Mouse (Mus musculus): ENCODE measurements at regions not wholly inside any gene's neighbourhood (a gene's known extent, or its start where the extent isn't known, plus 50 kb on each side); places are given as distances from the start of the nearest gene placed in this dataset.
A peak's percentile ranks its signal among the peaks of the same experiment; 100 is the strongest.

DNA sequence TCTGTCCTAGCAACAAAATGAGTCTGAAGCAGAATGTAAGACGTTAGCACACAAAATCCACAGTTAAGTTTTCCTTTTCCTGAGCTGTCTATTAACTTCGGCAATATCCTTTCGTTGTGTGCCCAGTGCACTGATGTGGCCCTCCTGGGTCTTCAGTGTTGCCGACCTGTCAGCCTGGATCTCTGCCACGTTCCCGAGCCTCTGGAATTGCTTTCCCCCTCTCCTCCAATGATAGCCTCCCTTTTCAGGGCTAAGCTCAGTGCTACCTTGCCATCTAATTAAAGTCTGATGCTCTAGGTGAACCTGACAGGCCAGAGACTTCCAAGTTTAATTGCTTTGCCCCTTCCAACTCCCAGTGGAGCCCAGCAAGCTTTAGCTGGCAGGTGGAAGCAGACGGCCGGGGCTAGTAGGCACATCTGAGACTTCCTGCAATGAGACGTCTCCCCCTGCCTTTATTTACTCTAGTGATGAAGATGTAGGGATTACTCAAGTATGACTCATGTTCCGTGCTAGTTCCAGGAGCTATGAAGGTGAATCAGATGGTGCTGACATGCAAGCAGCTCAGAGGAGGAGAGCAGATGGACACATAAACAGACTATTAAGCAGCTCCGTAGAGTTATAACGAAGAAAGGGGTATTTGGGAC is 894.3 kb upstream of the Car8 start:
- peak; percentile 34 for DNase-seq (ENCODE audit: low spot score)

DNA sequence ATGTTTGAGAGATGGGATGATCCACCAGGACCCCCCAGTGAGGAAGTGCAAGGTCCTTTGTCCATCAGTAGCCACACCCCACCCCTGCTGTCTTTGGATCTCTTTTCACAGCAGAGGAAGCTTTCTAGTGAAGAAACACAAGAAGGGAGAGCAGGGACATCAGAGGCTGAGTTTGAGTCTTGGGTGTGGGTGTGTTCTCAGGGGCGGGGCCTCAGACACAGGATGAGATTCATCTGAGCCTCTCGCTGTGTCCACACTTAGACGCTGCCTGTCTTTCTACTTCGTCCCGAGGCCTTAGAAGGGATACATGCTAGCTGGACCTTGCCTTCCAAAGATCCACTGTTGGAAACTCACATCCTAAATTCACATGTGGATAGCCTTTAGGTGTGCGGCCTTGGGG is 893.5 kb upstream of the Car8 start:
- DNase-seq (ENCODE audit: low spot score) = peak; percentile 33

GRCm38 (mm10) chr4:9131610-9132009 is 892.8 kb upstream of the Car8 start:
- peak; percentile 19 for DNase-seq (ENCODE audit: low spot score)

DNA sequence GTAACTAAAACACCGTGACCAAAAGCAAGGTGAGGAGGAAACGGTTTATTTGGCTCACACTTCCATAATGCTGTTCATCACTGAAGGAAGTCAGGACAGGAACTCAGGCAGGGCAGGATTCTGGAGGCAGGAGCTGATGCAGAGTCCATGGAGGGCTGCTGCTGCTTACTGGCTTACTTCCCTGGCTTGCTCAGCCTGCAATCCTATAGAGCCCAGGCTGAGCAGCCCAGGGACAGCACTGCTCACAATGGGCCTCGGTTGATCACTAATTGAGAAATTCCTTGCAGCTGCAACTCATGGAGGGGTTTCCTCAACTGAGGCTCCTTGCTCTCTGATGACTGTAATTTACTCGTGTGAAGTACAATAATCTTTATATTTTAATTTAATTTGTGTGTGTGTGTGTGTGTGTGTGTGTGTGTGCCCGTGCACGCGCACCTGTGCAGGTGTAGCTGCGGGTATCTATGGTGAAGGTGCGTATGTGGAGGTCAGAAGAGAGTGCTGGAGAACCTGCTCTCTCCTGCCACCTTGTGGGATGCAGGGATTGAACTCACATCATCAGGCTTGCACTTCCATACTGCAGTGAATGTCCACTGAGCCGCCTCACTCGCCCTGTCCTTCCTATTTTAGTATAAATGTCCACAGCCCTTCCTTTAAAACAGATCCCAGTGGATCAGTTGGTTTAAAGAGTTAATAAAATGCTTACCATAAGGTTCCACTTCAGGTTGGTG is 886.6 kb upstream of the Car8 start:
- DNase-seq (ENCODE audit: low spot score) = no peak

DNA sequence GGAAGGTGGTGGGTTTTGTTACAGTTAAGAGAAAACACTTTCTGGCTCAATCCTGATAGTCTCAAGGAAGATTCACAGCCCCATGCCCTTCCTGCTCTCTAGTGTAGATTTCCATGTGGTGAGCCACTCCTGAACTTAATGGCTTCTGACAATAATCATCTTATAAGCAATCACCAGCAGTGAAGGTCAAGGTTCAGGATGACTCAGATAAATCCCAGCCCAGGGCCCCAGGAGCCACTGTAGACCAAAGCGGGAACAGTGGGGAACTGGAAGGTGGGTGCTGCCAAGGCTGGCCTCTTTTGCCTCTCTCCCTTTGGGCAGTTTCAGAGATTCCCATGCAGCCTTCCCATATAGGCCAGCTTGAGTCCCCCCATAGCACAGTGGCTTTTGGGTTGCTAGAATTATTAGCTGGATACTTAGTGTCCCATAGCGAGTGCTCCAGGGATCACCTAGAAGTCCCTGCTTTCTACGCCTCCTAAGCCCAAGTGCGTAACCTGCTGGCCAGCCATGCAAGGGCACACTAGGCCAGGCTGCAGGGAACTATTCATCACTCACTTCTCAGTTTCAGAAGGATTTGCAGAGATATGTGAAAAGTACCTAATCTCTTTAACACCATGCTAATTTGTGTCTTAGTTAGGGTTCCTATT is 885.9 kb upstream of the Car8 start:
- no peak for DNase-seq (ENCODE audit: low spot score)

GRCm38 (mm10) chr4:9124109-9124508 is 885.3 kb upstream of the Car8 start:
- DNase-seq (ENCODE audit: low spot score) = no peak

- no peak for DNase-seq (ENCODE audit: low spot score)
These were observed 884.7 kb upstream of the Car8 start for GRCm38 (mm10) chr4:9123396-9124031.

DNA sequence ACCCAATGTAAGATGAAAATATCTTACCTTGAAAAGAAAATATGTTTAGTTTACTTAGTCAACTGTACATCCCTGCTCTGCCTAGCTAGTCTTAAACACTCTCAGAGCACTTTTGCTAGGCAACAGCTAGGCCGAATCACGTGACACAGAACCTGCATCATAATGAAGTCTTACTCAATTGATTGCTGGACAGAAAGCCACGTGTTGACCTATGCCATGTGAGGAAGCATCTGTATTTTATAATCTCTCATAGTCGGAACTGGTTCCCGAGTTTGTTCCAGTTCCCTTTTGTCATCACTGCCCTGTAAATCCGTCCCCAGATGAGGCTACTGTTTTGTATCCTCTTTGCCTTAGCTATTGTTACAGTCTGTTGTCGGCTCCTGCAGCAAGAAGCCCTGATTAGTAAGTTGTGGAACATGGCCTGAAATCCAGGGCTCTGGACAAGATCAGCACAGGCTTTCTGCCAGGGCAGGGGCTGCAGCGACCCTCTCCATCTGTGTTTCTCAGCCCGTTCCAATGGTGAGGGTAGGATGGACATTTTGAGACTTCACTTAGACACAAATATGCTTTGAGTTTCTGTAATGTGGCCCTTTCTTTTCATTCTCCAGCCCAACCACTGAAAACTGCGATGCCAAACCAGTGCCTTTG is 883.9 kb upstream of the Car8 start:
- DNase-seq (ENCODE audit: low spot score) = no peak

DNA sequence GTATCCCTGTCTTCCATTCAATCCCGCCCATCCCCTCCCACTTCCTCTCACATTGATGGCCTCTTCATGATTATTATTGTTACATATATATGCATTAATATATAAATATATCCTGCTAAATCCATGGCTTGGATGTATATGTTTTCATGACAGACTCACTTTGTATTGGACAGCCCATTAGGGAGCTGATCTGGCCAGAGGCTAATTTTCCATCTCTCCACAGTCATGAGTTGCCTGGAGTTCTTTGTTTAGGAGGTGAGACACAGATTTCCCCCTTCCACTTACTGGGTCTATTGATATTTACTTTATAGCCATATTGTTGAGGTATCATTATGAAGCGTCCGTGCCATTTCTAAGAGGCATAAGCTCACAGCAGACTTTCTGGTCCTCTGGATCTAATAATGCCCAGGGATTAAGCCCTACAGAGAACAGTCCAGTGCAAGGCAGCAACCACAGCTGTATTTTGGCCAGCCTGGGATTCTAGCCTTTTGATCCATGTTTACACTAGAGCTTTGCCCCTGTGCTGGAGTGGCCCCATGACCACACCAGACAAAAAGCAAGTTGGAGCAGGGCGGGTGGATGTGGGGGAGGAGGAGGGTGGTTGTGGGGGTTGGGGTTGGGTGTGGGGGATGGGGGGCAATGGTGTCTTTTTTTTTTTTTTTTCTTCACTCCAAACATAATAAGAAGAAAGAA is 878.3 kb upstream of the Car8 start:
- DNase-seq (ENCODE audit: low spot score) = no peak

- no peak for DNase-seq (ENCODE audit: low spot score)
These were observed 877.0 kb upstream of the Car8 start for GRCm38 (mm10) chr4:9115874-9116273.

GRCm38 (mm10) chr4:9113982-9114381 is 875.1 kb upstream of the Car8 start:
- no peak for DNase-seq (ENCODE audit: low spot score)

DNA sequence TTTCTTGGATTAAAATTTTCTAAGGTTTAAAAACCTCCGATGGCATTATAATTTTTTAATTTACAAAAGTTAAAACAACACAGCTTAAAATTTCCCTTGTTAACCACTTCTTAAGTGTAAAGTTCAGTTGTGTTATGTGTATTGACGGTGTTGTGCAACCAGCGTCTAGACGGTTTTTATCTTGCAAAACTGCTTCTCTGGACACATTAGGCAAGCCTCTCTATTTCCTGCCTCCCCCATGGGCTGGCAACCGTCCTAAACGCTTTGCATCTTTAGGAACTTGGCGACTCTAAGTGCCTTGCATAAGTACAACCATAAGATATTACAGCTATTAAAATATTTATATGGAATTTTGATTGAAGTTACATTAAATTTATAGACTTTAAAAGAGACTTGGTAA is 871.5 kb upstream of the Car8 start:
- no peak for DNase-seq (ENCODE audit: low spot score)

DNA sequence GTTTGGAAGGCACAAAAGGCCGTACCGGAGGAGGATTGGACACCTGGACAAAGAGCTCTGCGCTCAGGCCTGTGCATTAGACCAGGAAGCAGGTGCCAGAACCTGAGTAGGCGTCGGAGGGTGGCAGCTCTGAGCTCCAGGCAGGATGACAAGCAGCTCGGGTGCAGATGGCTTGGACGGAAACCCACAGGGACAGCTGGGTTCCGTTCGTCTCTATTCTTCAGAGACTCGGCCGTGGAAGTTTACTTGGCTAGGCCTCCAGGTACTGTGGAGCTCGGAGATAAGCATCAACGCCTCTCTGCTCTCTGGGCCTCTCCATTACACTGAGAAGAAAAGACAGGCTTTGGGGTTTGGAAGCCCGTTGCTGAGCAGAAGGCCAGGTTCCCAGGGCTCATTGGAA is 868.5 kb upstream of the Car8 start:
- no peak for DNase-seq (ENCODE audit: low spot score)

DNA sequence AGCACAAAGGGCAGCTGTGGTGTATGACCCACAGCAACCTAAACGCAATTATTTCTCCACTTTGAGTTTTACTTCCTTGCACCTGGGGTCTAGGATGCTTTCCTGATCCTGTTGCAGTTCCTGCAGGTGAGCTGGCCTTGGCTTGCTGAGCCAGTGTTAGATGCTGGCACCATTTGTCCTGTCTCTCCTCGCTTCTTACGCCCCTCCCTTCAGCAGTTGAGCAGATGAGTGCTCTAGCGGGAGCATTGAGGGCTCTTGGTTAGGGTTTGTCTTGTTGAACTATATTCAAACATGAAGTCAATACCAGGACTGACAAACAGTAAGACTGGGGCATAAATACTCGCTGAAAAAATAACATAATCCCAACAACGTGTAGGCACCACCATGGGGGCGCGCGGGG is 867.9 kb upstream of the Car8 start:
- no peak for DNase-seq (ENCODE audit: low spot score)

DNA sequence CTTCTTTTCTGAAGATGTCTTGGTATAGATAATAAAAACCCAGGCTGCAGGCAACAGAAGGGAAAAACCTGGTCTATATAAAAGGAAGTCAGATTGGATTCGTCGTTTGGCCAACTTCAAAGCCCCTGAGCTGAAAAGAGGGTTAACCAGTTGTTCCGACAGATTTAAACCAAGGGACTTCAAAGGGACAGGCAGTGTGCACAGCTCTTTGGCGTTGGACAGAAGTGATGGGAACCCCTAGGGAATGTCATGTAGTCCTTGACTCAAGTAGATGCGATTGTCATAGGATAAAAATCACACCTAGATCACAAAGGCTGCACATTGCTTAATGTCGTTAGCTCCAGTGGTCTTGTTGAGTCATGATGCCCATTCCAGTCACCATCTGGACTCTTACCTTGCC is 865.8 kb upstream of the Car8 start:
- no peak for DNase-seq (ENCODE audit: low spot score)

- DNase-seq (ENCODE audit: low spot score) = no peak
These were observed 865.1 kb upstream of the Car8 start for GRCm38 (mm10) chr4:9103958-9104357.

GRCm38 (mm10) chr4:9096809-9097700 is 858.2 kb upstream of the Car8 start:
- peak; percentile 95 for DNase-seq (ENCODE audit: low spot score)

- no peak for DNase-seq (ENCODE audit: low spot score)
These were observed 857.4 kb upstream of the Car8 start for GRCm38 (mm10) chr4:9096274-9096673.

- no peak for DNase-seq (ENCODE audit: low spot score)
These were observed 856.8 kb upstream of the Car8 start for GRCm38 (mm10) chr4:9095646-9096045.

DNA sequence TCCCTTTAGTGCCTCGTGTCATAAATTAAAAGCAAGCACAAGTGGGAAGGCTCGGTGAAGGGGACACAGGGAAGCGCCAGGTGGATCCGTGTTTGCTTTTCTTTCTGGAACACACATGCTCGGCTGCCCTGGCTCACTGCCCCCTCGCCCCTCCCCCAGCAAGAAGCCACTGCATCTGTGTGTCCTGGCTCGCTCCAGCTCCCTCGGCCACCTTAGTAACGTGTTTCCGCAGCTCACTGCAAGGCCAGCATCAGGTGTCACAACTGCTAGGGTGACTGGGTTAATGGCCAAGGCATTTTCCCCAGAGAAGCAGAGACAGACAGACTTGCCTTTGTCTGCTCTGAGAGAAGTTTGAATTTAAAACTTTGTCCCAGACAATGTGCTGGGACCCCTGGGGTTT is 855.7 kb upstream of the Car8 start:
- peak; percentile 54 for DNase-seq (ENCODE audit: low spot score)

- no peak for DNase-seq (ENCODE audit: low spot score)
These were observed 855.2 kb upstream of the Car8 start for GRCm38 (mm10) chr4:9094076-9094475.
